Mouse (Mus musculus): ENCODE measurements around the gene Sebox. TPM values are rescaled to one million over a fixed set of nuclear protein-coding genes. Genes with fewer than 3 reads are reported as not detected.
"Not testable (repeated sequence)": the region's sequence is repeated elsewhere in the genome, so short reads cannot be mapped to it uniquely, and the experiment has no call there.

Sebox gene
- total RNA-seq, 2 experiments from 2014 or later, result 3.9 to 4.5 TPM

GRCm38 (mm10) chr11:78497544-78498522 is 5.4 kb upstream of the Sebox start, which contains the start of gene Sarm1:
Gene Sarm1, minus strand, starts transcription at chr11:78497754.
- DNase-seq (ENCODE audit: low spot score in 2 of 2), result peak; percentile 93 to 96

GRCm38 (mm10) chr11:78499004-78499403 is 4.2 kb upstream of the Sebox start, which contains the start of gene Vtn:
Gene Vtn, plus strand, starts transcription at chr11:78499091.
- no peak for DNase-seq (ENCODE audit: low spot score in 2 of 2)

GRCm38 (mm10) chr11:78499543-78499942 is 3.7 kb upstream of the Sebox start:
- DNase-seq (ENCODE audit: low spot score in 2 of 2), result no peak

- no peak for DNase-seq (ENCODE audit: low spot score in 2 of 2)
These were observed 2.5 kb upstream of the Sebox start for GRCm38 (mm10) chr11:78500623-78501202.

GRCm38 (mm10) chr11:78501529-78501928 is 1.7 kb upstream of the Sebox start:
- DNase-seq (ENCODE audit: low spot score in 2 of 2), result no peak

- no peak for DNase-seq (ENCODE audit: low spot score in 2 of 2)
These were observed 2.2 kb downstream of the Sebox start for GRCm38 (mm10) chr11:78505430-78505829.

GRCm38 (mm10) chr11:78509148-78509547 is 5.9 kb downstream of the Sebox start:
- no peak for DNase-seq (ENCODE audit: low spot score in 2 of 2)

GRCm38 (mm10) chr11:78512025-78512957 is 9.0 kb downstream of the Sebox start, which contains the start of the genes Tmem199 and Poldip2:
Gene Tmem199, minus strand, starts transcription at chr11:78512172.
Gene Poldip2, plus strand, starts transcription at chr11:78512193.
- DNase-seq (ENCODE audit: low spot score in 2 of 2), result peak; percentile 82 to 93

GRCm38 (mm10) chr11:78513106-78513790 is 10.0 kb downstream of the Sebox start:
- no peak for DNase-seq (ENCODE audit: low spot score in 2 of 2)

- no peak for DNase-seq (ENCODE audit: low spot score in 2 of 2)
These were observed 12.5 kb downstream of the Sebox start for GRCm38 (mm10) chr11:78515549-78516325.

- no peak for DNase-seq (ENCODE audit: low spot score in 2 of 2)
These were observed 15.7 kb downstream of the Sebox start for GRCm38 (mm10) chr11:78518931-78519330.

- DNase-seq (ENCODE audit: low spot score in 2 of 2), result no peak
These were observed 18.6 kb downstream of the Sebox start for GRCm38 (mm10) chr11:78521880-78522279.

- no peak for DNase-seq (ENCODE audit: low spot score in 2 of 2)
These were observed 19.3 kb downstream of the Sebox start for GRCm38 (mm10) chr11:78522481-78522997.

- no peak for DNase-seq (ENCODE audit: low spot score in 2 of 2)
These were observed 20.2 kb downstream of the Sebox start for GRCm38 (mm10) chr11:78523241-78523955.

GRCm38 (mm10) chr11:78524838-78525237 is 21.6 kb downstream of the Sebox start:
- DNase-seq (ENCODE audit: low spot score in 2 of 2), result no peak

- no peak for DNase-seq (ENCODE audit: low spot score in 2 of 2)
These were observed 25.5 kb downstream of the Sebox start for GRCm38 (mm10) chr11:78528714-78529113.

- DNase-seq (ENCODE audit: low spot score in 2 of 2), result no peak
These were observed 26.8 kb downstream of the Sebox start for GRCm38 (mm10) chr11:78530001-78530400.

- no peak for DNase-seq (ENCODE audit: low spot score in 2 of 2)
These were observed 27.8 kb downstream of the Sebox start for GRCm38 (mm10) chr11:78531046-78531445.

- not testable (repeated sequence) for DNase-seq (ENCODE audit: low spot score in 2 of 2)
These were observed 28.3 kb downstream of the Sebox start for GRCm38 (mm10) chr11:78531515-78531914.

Data from layer of hippocampus, postnatal 14 days (tissue).